Mouse (Mus musculus): Measurements from ENCODE around the gene Cnnm4. TPM values are rescaled to one million over a fixed set of nuclear protein-coding genes. Genes with fewer than 3 reads are reported as not detected.

The Cnnm4 gene
- polyA plus RNA-seq, 1 experiment = 21.6 TPM

DNA sequence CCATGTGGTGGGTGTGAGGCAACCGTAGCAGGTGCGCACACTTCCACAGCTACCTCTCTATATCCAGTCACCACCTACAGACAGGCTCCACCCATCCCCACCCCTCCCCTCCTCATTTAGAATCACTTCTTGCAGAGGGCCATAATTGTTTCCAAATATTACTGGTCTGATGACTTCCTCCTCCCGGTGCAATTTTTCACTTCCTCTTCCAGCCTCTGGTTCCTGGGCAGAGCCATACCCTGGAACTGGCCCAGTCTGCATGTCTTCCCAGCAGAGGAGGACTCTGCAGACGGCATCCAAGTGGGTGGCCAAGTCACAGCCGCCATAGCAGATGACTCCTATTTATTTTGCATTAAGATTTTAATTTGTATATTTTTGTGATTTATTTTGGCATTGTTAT is 36.8 kb downstream of the Cnnm4 start:
- H3K27me3 ChIP-seq (ENCODE audit: control insufficient read depth, insufficient read depth, insufficient read length) = no peaks in the 10 kb centered on the region
- H3K36me3 ChIP-seq (ENCODE audit: control insufficient read depth, insufficient read depth) = no peaks in the 10 kb centered on the region
- no peak overlapping the region for H3ac ChIP-seq (ENCODE audit: control insufficient read depth, insufficient read length)
- no peak overlapping the region for H3K4me3 ChIP-seq
- H3K79me2 ChIP-seq (ENCODE audit: control insufficient read depth, insufficient read depth) = peaks cover 5% of the 10 kb centered on the region
- TF ChIP-seq TCF12 (IDR thresholded peaks at IDR 0.05; ENCODE audit: insufficient read depth, poor library complexity, severe bottlenecking) = no peak
- no peak for TF ChIP-seq MYOG (IDR thresholded peaks at IDR 0.05; ENCODE audit: control insufficient read depth in 1 of 3, insufficient read depth in 1 of 3, insufficient read length in 2 of 3, low read depth in 2 of 3)
- no peak for TF ChIP-seq REST (IDR thresholded peaks at IDR 0.05; ENCODE audit: insufficient read depth, insufficient read length)
- TF ChIP-seq E2F4 (IDR thresholded peaks at IDR 0.05; ENCODE audit: insufficient read depth) = no peak
- no peak for TF ChIP-seq POLR2AphosphoS2 (IDR thresholded peaks at IDR 0.05; ENCODE audit: insufficient read length, low read depth)
- TF ChIP-seq MAX (IDR thresholded peaks at IDR 0.05; ENCODE audit: low read depth) = no peak
- no peak for TF ChIP-seq POLR2A (IDR thresholded peaks at IDR 0.05; ENCODE audit: insufficient read length, low read depth)
- no peak overlapping the region for H3K4me2 ChIP-seq (ENCODE audit: low read depth)

DNA sequence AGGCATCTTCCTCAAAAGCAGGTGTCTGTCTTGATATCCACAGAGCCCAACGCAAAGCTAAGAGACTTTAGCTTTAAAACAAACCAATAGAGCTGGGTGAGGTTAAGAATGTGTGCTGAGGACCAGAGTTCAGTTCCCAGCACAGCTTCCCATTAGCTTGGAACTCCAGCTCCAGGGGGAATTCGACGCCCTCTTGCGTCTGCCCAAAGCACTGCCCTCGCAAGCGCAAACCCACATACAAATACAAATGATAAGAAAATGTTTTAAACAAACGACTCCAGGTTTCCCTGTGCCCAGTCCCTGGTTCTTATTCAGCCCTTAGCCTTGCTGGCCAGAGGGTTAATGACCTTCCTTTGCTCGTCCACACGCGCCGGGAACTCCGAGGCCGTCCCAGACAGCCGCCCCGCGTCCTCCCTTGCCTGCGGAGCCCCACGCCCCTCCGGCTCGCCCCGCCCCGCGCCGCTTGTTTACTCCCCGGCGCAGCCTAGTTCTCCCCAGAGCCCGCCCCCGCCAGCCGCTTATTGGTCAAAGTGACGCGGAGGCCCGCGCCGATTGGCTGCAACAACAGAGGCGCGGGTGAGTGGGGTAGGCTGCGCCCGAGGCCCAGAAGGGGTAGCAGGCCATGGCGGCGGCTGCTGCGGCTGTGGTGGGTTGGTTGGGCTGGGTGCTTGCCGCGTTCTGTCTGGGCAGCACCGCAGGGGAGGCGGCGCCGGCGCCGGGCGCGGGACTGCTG is 40.0 kb downstream of the Cnnm4 start, which contains the start of gene Cnnm3:
TSS of gene Cnnm3 (plus strand) at position 579 of the 733 bp plus-strand sequence.
- Histone ChIP-seq H3K4me3 (peak within 1 kb of the TSS; percentile 39), H3K4me2 (ENCODE audit: low read depth) (peak within 1 kb of the TSS; percentile 100), H3K79me2 (ENCODE audit: control insufficient read depth, insufficient read depth) (peaks cover 36% of the 10 kb centered on the region), H3K36me3 (ENCODE audit: control insufficient read depth, insufficient read depth) (no peaks in the 10 kb centered on the region), H3ac (ENCODE audit: control insufficient read depth, insufficient read length) (peak within 1 kb of the TSS; percentile 67), H3K27me3 (ENCODE audit: control insufficient read depth, insufficient read depth, insufficient read length) (no peaks in the 10 kb centered on the region)
- TF ChIP-seq E2F4 (IDR thresholded peaks at IDR 0.05; ENCODE audit: insufficient read depth) (no peak), USF1 (IDR thresholded peaks at IDR 0.05; ENCODE audit: low read depth) (no peak), MYOG (IDR thresholded peaks at IDR 0.05; ENCODE audit: control insufficient read depth in 1 of 3, insufficient read depth in 1 of 3, insufficient read length in 2 of 3, low read depth in 2 of 3) (peak in 1 of 3 experiments; percentile 8), POLR2A (IDR thresholded peaks at IDR 0.05; ENCODE audit: insufficient read length, low read depth) (peak; percentile 90), REST (IDR thresholded peaks at IDR 0.05; ENCODE audit: insufficient read depth, insufficient read length) (no peak), MAX (IDR thresholded peaks at IDR 0.05; ENCODE audit: low read depth) (no peak), TCF3 (IDR thresholded peaks at IDR 0.05; ENCODE audit: insufficient read length, low read depth) (no peak), POLR2AphosphoS2 (IDR thresholded peaks at IDR 0.05; ENCODE audit: insufficient read length, low read depth) (peak; percentile 80), CEBPB (IDR thresholded peaks at IDR 0.05; ENCODE audit: insufficient read depth, poor library complexity, severe bottlenecking) (no peak)

DNA sequence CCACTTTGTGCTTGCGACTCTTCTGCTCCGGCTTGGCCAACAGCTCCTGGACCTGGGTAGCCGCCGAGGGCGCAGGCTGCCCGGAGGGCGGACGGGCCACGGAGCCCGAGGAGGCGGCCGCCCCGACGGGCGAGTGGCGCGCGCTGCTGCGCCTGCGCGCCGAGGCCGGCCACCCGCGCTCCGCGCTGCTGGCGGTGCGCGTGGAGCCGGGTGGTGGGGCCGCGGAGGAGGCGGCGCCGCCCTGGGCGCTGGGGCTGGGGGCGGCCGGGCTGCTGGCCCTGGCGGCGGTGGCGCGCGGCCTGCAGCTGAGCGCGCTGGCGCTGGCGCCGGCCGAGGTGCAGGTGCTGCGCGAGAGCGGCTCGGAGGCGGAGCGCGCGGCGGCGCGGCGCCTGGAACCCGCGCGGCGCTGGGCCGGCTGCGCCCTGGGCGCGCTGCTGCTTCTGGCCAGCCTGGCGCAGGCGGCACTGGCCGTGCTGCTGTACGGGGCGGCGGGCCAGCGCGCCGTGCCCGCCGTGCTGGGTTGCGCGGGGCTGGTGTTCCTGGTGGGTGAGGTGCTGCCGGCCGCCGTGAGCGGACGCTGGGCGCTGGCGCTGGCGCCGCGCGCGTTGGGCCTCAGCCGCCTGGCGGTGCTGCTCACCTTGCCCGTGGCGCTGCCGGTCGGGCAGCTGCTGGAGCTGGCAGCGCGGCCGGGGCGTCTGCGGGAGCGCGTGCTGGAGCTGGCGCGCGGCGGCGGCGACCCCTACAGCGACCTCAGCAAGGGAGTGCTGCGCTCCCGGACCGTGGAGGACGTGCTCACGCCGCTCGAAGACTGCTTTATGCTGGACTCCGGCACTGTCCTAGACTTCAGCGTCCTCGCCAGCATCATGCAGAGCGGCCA is 40.9 kb downstream of the Cnnm4 start:
- no peaks in the 10 kb centered on the region for H3K27me3 ChIP-seq (ENCODE audit: control insufficient read depth, insufficient read depth, insufficient read length)
- peak overlapping the region; percentile 100 for H3K4me2 ChIP-seq (ENCODE audit: low read depth)
- peak overlapping the region; percentile 67 for H3ac ChIP-seq (ENCODE audit: control insufficient read depth, insufficient read length)
- H3K4me3 ChIP-seq = peak overlapping the region; percentile 39
- TF ChIP-seq TCF12 (IDR thresholded peaks at IDR 0.05; ENCODE audit: insufficient read depth, poor library complexity, severe bottlenecking) (no peak), MYOG (IDR thresholded peaks at IDR 0.05; ENCODE audit: control insufficient read depth in 1 of 3, insufficient read depth in 1 of 3, insufficient read length in 2 of 3, low read depth in 2 of 3) (peak in 2 of 3 experiments; percentile 65 to 68), USF1 (IDR thresholded peaks at IDR 0.05; ENCODE audit: low read depth) (no peak), MYOD1 (IDR thresholded peaks at IDR 0.05; ENCODE audit: control insufficient read depth in 1 of 3, insufficient read length in 2 of 3, low read depth in 2 of 3) (peak in 2 of 3 experiments; percentile 31 to 72), CEBPB (IDR thresholded peaks at IDR 0.05; ENCODE audit: insufficient read depth, poor library complexity, severe bottlenecking) (no peak)
- peaks cover 39% of the 10 kb centered on the region for H3K79me2 ChIP-seq (ENCODE audit: control insufficient read depth, insufficient read depth)
- no peaks in the 10 kb centered on the region for H3K36me3 ChIP-seq (ENCODE audit: control insufficient read depth, insufficient read depth)

GRCm38 (mm10) chr1:36512966-36513280 is 41.5 kb downstream of the Cnnm4 start:
- Histone ChIP-seq H3K4me2 (ENCODE audit: low read depth) (peak overlapping the region; percentile 100), H3K79me2 (ENCODE audit: control insufficient read depth, insufficient read depth) (peaks cover 39% of the 10 kb centered on the region), H3ac (ENCODE audit: control insufficient read depth, insufficient read length) (peak overlapping the region; percentile 67), H3K4me3 (peak overlapping the region; percentile 39), H3K27me3 (ENCODE audit: control insufficient read depth, insufficient read depth, insufficient read length) (no peaks in the 10 kb centered on the region), H3K36me3 (ENCODE audit: control insufficient read depth, insufficient read depth) (no peaks in the 10 kb centered on the region)
- TF ChIP-seq MAX (IDR thresholded peaks at IDR 0.05; ENCODE audit: low read depth) (no peak), POLR2AphosphoS2 (IDR thresholded peaks at IDR 0.05; ENCODE audit: insufficient read length, low read depth) (no peak), REST (IDR thresholded peaks at IDR 0.05; ENCODE audit: insufficient read depth, insufficient read length) (no peak), SRF (IDR thresholded peaks at IDR 0.05; ENCODE audit: control insufficient read depth, insufficient read length, low read depth) (no peak), CEBPB (IDR thresholded peaks at IDR 0.05; ENCODE audit: insufficient read depth, poor library complexity, severe bottlenecking) (no peak), USF1 (IDR thresholded peaks at IDR 0.05; ENCODE audit: low read depth) (no peak), MYOG (IDR thresholded peaks at IDR 0.05; ENCODE audit: control insufficient read depth in 1 of 3, insufficient read depth in 1 of 3, insufficient read length in 2 of 3, low read depth in 2 of 3) (no peak), E2F4 (IDR thresholded peaks at IDR 0.05; ENCODE audit: insufficient read depth) (no peak), MYOD1 (IDR thresholded peaks at IDR 0.05; ENCODE audit: control insufficient read depth in 1 of 3, insufficient read length in 2 of 3, low read depth in 2 of 3) (no peak), POLR2A (IDR thresholded peaks at IDR 0.05; ENCODE audit: insufficient read length, low read depth) (no peak)

All from myocyte (in vitro differentiated cells).